Mouse (Mus musculus): ENCODE measurements around the gene P4hb.

DNA sequence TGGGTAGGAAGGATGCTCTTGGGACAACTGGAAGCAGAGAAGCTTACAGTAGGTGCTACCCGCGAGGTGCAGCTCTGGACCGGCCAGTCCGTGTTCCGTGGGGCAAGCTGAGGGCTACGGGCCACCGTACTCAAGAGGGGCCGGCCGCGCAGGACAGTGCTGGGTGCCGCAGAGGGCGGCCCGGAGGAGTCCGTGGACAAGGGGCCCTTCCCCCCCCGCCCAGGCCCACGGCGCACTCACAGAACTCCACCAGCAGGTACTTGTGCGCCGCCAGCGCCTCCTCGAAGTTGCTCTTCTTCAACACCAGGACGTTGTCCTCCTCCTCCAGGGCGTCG, 669 bp downstream of the P4hb start:
- TF ChIP-seq MAFK (IDR thresholded peaks at IDR 0.05; ENCODE audit: insufficient read depth, low read depth, low read length) (no peak), ZNF384 (IDR thresholded peaks at IDR 0.05; ENCODE audit: low read depth, low read length) (no peak), ZC3H11A (IDR thresholded peaks at IDR 0.05; ENCODE audit: borderline replicate concordance, low read depth, low read length) (no peak), HCFC1 (IDR thresholded peaks at IDR 0.05; ENCODE audit: borderline replicate concordance, insufficient read depth, low read length) (no peak)
